Mouse (Mus musculus): ENCODE data around the gene Syne2.
"Not testable (repeated sequence)": the region's sequence is repeated elsewhere in the genome, so short reads cannot be mapped to it uniquely, and the experiment has no call there.

Syne2 gene

DNA sequence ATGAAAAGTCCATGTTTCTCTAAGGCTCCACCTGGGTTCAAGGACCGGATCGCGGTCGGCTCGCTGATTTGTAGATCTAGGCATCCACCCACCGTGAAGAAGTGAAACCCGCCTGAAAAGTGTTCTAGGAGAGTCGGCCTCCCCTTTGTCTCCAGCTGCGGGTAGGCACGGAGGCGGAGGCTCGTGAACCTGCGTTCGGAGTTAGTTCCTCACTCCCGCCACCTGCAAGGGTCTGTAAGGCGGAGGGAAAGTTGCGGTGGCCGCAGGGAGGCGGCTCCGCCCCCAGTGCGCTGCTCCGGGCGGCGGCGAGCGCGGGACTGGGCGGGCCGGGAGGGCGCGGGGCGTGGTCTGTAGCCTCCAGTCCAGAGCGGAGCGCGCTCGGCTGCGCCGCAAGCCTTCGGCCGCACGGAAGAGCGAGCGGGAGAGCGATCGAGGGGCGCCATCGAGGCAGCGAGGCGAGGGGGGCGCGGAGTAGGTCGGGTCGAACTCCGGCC is at the start of gene Syne2:
Gene Syne2 (plus strand): TSS at position 176 of the 494 bp plus-strand sequence.
- DNase-seq (ENCODE audit: low spot score in 2 of 2): peak; percentile 77 to 84

DNA sequence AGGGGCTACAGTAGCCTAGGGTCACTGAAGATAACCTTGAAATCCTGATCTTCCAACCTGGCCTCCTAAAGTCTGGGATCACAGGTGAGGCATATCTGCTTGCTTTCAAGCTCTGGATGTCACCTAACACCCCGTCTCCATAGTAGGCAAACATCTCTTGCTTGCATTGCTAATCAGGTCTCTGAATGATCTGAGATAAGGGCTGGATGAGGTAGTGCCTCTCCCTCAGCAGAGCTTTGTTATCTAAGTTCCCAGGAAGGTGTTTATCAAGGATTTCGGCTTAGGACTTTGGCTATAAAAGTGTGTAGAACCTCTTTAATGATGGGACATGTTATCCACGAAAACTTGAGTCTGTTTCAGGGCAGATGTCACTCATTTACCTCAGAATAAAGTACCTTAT is 46.5 kb upstream of the Syne2 start:
- no peak for DNase-seq (ENCODE audit: low spot score in 2 of 2)

DNA sequence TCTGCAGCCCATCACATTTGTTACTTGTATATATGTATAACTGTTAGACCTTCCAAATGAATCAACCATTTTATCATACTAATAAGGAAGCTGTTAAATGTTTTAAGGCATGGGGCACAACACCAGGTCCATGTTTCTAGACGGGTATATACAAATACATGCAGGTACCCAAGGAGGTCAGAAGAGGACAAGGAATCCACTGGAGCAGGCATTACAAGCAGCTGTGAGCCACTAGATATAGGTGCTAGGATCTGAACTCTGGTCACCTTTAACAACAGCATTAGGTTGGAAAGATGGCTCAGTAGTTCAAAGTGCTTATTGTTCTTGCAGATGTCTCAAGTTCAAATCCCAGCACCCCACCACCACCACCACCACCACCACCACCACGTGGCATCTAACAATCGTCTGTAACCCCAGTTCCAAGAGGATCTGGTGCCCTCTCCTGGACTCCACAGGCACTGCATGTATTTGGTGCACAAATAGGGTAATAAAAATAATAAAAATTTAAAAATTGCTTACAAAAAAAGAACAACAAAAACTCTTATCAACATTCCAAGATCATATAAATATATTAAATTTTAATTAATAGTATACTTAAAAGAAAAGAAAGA is 45.4 kb upstream of the Syne2 start:
- peak; percentile 42 to 54 for DNase-seq (ENCODE audit: low spot score in 2 of 2)

DNA sequence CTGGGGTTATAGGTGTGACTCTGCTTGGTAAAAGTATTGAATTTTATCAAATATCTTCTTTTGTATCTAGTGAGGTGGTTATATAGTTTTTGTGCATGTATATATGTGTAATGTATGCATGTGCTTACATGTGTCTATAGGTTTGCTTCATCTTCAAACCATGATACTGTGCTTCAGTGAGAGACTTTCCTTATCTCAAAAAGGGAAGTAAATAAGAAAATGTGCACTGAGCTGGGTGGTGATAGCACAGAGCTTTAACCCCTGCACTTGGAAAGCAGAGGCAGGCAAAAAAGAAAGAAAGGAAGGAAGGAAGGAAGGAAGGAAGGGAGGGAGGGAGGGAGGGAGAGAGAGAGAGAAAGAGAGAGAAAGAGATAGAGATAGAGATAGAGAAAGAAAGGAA is 36.5 kb upstream of the Syne2 start:
- no peak for DNase-seq (ENCODE audit: low spot score in 2 of 2)

DNA sequence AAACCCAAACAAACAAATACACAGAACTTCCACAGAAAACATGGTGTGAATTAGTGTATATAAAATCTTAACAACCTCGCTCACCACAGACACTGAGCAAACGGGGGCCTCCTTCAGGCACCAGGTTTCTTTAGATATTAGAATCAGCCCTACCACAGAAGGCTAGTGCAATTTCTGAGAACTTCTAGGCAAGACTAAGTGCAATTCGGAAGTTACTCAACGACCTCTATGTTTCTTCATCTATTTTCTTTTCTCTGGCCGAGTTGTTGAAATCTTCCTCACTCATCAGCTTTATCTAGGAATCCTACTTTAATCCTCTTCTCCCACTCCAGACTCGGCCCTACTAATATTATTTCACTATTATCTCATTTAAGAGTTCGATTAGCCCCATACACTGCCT is 35.9 kb upstream of the Syne2 start:
- DNase-seq (ENCODE audit: low spot score in 2 of 2): no peak

DNA sequence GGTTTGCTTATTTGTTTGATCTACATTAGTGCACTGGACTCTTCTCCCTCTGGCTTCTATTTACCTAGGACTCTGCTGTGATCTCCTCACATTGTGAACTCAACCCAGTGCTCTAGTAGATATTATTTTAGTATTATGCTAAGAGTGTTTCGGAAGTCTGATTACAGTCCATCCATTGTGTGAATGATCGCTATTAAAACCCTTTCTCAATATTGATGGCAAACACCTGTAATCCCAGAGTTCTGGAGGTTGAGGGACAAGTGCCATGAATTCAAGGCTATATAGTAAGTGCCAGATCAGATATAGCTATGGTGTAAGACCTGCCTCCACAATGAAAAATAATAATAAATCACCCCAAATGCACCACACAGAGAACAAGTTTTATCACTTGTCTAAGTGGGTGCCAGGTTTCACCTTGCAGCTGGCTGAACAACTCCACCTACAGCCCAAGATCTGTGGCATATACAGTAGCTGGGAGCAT is 33.6 kb upstream of the Syne2 start:
- no peak for DNase-seq (ENCODE audit: low spot score in 2 of 2)

DNA sequence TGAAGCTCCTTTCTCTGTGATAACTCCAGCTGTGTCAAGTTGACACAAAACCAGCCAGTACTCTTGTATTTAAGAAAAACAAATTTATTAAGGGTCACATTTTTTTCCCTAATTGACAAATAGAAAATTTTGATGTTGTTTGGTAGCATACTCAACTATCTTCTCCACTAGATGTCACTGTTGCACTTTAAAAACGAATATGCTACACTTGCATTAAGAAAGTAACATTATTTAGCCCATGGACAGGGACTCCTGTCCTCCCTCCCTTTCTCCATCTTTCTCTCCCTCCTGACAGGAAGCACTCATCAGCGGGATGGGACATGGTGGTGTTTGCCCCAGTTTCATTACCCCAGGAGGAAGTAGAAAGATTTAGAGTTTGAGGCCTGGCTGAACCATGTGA is 31.3 kb upstream of the Syne2 start:
- DNase-seq (ENCODE audit: low spot score in 2 of 2): not testable (repeated sequence)

DNA sequence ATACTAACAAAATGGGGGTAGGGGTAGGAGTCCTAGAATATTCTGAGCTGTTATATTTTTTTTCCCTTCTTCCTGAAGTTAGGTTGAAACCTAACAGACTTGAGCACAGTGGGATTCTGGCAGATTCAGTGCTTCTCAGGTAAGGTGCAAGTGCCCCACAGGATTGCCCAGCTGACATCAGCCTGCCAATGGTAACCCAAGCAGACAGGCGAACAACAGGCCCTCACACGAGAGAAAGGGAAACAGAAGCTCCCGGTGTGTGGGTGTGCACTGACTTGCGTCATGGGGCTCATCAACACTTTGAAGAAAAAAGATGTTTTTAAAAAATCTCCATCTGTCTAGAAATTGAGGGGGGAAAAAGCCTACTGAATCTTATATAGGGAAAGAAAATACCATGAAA is 28.5 kb upstream of the Syne2 start:
- DNase-seq (ENCODE audit: low spot score in 2 of 2): no peak

DNA sequence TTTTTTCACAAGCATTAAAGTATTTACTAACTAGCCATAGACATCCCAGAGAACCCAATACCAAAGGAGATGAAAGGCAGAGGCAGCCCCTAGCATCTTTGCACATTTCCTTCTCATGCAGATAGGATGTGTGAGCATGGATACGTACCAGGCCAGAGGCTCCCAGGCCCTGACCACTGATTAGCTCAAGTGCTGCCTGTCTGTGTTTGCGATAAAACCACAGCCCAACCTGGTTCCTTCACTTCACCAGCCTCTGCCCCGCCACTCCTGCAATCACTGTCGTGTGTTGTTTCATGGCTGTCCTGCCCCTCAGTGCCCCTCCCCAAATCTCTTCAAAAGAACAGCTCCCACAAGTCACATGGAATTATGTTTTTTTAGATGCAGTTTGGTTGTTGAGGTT is 23.4 kb upstream of the Syne2 start:
- no peak for DNase-seq (ENCODE audit: low spot score in 2 of 2)

DNA sequence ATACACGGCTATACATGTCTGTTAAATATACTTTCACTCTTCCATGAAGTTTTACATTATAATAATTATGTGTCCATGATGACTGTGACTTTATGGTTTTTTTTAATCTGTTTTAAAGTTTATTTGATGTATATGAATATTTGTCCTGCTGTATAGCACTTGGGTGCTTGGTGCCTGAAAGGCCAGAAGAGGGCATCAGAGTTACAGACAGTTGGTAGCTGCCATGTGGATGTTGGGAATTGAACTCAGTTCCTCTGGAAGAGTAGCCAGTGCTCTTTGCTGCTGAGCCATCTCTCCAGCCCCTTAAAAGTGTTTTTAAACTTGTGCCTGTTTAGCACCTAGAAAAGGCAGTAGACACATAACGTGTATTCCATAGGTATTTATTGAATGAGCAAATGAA is 21.4 kb upstream of the Syne2 start:
- DNase-seq (ENCODE audit: low spot score in 2 of 2): no peak

DNA sequence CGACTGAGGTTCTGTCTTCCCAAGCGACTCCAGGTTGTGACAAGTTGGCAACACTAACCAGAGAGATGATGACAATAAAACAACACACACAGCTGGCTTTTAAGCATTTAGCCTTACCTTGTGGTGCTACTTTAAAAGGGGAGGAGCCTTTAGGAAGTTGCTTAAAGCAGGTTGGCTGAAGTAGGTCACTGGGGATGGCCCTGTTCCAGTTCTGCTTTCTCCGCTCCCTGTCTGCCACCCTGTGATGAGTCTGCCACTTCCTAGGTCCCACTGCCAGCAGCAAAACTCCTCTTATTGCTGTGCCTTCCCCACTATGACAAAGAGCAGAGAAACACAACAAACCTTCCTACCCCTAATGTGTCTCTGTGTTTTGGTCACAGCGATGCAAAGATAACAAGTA is 11.7 kb upstream of the Syne2 start:
- no peak for DNase-seq (ENCODE audit: low spot score in 2 of 2)

DNA sequence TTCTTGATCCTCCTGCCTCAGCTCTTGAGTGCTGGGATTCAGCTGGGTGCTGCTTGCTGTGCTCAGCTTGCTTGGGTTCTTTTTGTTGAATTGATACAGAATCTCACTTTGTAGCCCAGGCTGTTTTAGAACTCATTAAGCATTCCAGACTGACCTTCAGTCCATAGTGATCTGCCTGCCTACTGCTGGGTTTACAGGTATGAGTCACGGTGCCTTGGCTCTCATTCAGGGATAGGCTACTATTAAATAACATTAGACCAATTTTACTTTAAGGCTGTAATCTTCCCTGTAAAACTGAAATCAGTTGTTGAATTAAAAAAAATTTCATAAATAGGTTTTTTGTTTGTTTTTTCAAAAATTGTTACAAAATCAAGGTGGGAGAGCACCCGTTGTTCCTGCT is 4.2 kb upstream of the Syne2 start:
- no peak for DNase-seq (ENCODE audit: low spot score in 2 of 2)

DNA sequence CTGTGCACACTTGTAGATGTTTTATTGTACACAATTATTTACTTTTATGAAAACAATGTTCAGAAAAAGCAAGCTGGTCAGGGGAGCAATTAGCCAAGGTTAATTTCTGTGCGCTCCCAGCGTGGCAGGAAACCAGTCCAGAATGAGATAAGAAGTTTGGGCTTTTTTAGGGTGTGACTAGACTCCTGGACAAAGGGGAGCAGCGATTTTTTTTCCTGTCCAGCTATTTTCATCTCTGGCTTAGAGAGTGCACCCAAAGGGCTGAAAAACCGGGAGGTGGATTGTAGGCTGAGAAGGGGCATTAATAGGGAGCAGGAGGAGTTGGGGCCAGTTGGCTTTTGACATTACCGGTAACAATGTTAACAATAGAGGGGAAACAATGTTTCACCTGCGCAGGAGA is 3.4 kb upstream of the Syne2 start:
- no peak for DNase-seq (ENCODE audit: low spot score in 2 of 2)

DNA sequence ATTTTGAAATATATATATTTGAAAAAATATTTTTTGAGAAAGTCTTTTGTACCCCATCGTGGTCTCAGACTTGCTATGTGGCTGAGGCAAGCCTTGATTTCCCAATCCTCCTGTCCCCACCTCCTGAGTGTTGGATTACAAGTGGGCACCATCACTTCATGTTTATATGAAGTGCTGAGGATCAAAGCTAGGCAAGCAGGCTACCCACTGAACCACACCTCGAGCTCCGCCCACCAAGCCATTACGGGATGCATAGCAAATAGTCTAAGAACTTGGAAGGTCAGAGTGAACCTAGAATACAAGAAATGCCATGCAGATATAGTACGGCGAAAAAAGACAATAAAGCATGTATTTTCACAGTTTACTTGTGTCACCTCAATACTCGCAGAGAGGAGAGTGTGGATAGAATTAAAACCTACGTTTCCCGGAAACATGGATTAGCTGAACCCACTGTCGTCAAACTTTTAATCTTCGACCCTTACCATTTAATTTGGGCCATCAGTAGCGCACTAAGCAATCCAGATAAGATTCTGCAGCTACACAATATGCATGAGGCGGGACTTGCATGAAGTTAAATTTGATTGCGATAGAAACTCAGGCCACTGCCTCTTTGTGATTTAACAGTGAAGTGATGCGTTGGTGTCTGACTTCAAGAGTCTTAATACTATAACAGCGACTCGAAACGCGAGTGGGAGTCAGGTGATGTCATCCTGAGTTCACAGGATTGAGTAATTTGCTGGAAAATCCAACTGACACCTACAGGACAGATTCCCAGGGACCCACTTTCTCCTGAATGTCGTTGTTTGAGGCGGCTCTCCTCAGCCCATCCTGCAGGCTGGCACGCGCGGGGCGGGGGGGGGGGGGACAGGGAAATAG is 715 bp upstream of the Syne2 start:
- no peak for DNase-seq (ENCODE audit: low spot score in 2 of 2)

DNA sequence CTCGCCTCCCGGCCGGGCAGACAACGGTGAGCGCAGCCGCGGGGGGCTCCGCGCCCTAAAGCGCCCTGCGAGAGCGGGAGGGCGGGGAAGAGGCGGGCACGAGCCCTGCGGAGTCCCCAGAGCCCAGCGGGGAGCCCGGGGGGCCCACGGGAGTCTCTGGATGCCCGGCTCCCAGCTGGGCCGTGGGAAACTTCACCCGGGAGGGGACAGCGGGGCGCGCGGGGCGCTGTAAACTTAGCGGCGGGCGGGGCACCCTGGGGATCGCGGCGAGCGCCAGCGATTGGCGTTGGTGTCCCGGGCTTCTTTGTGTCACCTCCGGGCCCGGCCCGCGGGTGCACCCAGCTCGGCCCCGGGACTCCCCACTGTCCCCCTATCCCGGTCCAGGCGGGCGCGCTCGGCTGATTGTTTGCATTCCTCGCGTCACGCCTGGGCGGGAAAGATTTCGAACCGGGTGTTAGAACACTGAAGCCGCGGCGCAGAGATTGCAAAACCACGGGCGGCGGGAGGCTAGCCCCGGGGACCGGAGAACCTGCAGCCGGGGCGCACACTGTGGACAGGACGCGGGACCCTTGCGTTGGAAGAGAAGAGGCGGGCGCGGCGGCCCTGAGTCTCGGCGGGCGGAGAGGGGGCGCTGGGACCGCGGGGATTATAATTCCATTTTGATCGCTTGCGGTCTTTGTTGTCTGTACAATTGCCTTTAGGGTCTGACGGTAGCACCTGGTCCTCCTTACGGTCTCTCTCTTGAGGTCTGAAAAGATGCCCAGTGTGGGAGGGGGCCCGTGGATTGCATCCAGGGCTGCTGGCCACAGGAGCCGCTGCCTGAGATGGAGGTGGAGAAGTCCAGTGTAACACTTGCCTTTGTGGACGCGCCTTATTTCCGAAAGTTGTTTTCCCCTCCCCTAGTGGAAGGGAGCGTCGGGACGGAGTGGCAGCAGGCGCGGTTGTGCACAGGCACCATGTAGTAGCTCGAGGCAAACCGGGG is 810 bp downstream of the Syne2 start:
- peak; percentile 62 to 77 for DNase-seq (ENCODE audit: low spot score in 2 of 2)

DNA sequence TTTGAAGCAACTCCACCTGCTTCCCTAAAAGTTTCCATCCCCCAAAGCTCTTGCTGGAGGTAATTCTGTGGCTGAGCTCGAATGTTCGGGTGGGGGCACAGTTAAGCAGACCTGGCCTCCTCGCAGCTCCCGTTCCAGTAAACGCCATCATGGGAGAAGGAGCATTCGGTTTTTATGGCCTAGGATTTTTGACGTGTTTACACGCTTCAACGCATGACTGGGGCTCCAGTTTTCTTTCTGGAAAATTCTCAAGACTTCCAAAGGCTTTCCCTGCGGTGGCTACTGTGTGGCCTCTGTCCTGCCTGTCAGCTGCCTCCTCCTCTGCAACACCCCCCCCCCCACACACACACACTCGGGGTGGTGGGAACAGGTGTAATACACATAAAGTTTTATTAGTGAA is 1.5 kb downstream of the Syne2 start:
- no peak for DNase-seq (ENCODE audit: low spot score in 2 of 2)

DNA sequence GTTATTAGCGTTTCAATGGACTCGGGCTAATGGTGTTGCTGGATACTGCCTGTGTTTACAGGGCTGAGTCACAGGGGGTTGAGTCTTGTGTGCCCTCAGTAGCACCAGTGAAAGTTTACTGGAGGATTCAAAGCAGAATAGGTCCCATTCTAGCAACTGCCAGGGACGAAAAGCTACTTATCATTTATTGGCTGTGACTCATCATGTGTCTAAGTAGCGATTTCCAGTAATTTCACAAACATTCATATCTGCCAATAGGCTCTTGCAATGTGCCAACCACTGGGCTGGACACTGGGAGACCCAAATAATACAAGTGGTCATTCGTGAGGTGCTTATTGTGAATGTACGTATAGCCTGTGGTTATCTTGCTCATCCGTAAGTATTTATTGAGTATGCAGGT is 2.3 kb downstream of the Syne2 start:
- peak in 1 of 2 experiments; percentile 17 for DNase-seq (ENCODE audit: low spot score in 2 of 2)

DNA sequence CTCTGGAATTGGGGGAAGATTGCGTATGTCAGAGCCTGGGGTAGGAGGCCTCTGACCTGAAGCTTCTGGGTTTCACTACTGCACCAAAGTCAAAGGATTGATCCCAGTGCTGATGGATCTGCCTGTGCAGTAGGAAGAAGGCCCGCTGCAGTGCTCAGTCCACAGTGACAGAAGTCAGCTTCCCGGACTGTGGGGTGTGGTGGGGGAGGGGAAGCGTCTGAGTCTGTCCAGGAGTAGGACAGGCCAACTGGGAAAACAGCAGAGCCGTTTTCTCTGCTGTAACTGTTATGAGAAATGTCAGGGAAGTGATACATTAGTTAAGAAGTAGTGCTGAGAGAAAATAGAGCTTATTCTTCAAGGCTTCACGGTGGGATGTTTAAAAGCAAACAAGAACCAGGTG is 4.2 kb downstream of the Syne2 start:
- DNase-seq (ENCODE audit: low spot score in 2 of 2): peak in 1 of 2 experiments; percentile 16

DNA sequence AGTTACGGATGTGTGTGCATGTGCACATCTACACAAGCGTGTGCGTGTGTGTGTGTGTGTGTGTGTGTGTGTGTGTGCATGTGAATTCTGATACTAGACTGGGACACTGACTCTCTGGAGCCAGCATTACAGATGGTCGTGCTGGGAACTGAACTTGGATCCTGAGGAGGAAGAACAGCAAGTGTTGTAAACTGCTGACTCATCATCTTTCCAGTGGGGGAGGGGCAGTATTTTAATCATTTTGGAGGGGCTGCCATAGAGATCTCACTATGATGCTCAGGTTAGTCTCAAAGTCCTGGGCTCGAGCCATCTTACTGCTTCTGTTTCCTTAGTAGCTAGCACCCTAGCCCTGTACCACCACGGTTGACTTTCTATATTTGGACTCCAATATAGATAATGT is 5.5 kb downstream of the Syne2 start:
- DNase-seq (ENCODE audit: low spot score in 2 of 2): no peak

DNA sequence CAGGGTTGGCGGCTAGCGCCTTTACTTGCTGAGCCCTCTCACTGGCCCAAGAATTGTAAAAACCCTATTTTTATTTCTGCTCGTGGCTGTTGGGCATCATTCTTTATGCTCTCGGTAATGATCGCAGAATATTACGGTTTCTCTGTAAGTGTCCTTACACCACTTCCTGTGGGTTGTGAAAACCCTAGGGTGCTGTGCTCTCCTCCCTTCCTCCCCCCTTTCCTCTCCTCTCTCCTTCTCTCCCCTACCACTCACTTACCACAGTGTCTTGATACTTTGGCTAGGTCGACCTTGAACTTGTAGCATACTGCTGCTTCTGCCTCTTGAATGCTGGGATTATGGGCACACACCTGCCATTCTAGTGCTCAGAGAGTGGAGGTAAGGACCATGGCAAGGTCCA is 7.5 kb downstream of the Syne2 start:
- no peak for DNase-seq (ENCODE audit: low spot score in 2 of 2)

DNA sequence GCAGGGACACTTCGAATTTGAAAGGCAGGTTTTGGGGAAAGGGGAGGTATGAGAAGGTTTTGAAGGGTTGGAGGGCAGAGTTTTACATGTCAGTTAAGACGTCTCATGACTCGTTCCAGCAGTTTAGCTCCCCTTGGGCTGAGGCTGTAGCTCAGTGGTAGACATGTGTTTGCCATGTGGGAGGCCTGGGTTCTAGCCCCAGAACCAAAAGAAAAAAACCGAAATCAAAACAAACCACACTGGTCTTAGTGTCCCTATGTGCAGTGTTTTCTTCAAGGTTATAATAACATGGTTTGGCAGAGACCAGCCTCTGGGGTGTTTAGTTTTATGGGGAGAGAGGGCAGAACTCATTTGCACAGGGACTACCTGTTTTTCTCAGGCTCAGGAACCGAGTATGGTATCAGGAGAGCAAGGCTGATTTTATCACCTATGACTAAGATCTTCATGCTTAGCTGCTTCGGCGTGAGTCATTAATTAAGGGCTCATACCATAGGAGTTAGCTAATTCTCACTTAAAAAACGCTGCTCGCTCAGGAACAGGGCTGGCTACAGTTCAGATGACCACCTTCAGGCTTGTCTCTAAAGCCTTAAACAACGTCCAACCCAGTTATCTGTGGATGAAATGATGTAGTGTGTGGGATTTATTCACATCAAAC is 8.9 kb downstream of the Syne2 start:
- DNase-seq (ENCODE audit: low spot score in 2 of 2): peak in 1 of 2 experiments; percentile 21
